Mouse (Mus musculus) neutrophil, adult 59 days (primary cell): ENCODE results near the gene Gm20812. TPM values are rescaled to one million over a fixed set of nuclear protein-coding genes. Genes with fewer than 3 reads are reported as not detected.

ENCODE experiments used
- total RNA-seq, 2 experiments: library from RNA; stranded (reverse); gene quantifications; 1 replicate in 1 of 2; 2 replicates in 1 of 2; pipeline ENCODE4 v1.2.4; 2023

The Gm20812 gene
- not detected for total RNA-seq

GRCm38 (mm10) chrY:12381681-12382080 lies at the start of gene Gm20812:
Gene Gm20812, plus strand, starts transcription at chrY:12381981.

Other genes starting within 250 kb of the Gm20812 start
- not detected for gene Gm29554, start 108.0 kb upstream of the Gm20812 start, total RNA-seq